Mouse (Mus musculus) cortical plate, adult 2 months (tissue): ENCODE measurements at regions not wholly inside any gene's neighbourhood (a gene's known extent, or its start where the extent isn't known, plus 50 kb on each side); places are given as distances from the start of the nearest gene placed in this dataset.

Source experiments
- CTCF ChIP-seq: fragments of 200-500 bp; IDR thresholded peaks from 2 replicates; pipeline ENCODE4 v1.5.1; 2011; ENCODE audit warnings: mild to moderate bottlenecking, control low read depth, low read length; ENCODE audit not compliant: insufficient read depth; ENCODE audit errors: extremely low read depth
- POLR2A ChIP-seq: fragments of 200-500 bp; IDR thresholded peaks from 2 replicates; pipeline ENCODE4 v1.6.1; 2011; ENCODE audit warnings: mild to moderate bottlenecking, low read length, control low read depth; ENCODE audit not compliant: insufficient read depth; ENCODE audit errors: extremely low read depth

GRCm38 (mm10) chr3:132375579-132375978 is 254.0 kb upstream of the Gimd1 start:
- no peak for TF ChIP-seq POLR2A
- TF ChIP-seq CTCF: no peak
